Mouse (Mus musculus): Measurements from ENCODE around the gene Cacng6.

DNA sequence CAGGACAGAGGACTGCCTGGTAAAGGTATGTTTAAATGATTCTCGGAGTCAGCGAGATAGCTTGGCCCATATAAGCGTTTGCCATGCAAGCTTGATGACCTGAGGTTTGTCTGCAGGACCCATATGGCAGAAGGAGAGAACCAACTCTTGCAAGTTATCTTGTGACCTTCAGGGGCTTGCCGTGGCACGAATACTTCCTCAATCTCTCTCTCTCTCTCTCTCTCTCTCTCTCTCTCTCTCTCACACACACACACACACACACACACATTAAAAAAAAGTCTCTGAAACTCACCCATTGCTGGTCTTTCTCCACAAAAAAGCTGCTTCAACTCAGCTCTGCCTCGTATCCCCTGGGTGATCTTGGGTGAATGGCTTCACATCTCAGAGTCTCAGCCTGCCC, 35.1 kb upstream of the Cacng6 start:
- TF ChIP-seq CTCF (IDR thresholded peaks at IDR 0.05; ENCODE audit: extremely low read depth, insufficient read depth, insufficient read length, insufficient replicate concordance) (no peak), POLR2A (IDR thresholded peaks at IDR 0.05; ENCODE audit: low read depth, low read length) (no peak)

All from spleen, adult 2 months (tissue).